Mouse (Mus musculus) MEL (cell line): ENCODE measurements around the gene Asna1.

Experiments used
- CHD1 ChIP-seq: IDR thresholded peaks from 2 replicates; pipeline ENCODE4 v1.6.1; 2012; ENCODE audit warnings: low read depth, mild to moderate bottlenecking, inconsistent platforms, low read length, improper control_type of control experiment
- CTCF ChIP-seq, 3 experiments: IDR thresholded peaks in 2 of 3; conservative IDR thresholded peaks in 1 of 3; 2 replicates each; pipeline ENCODE4 v1.5.1; 2011 to 2012; ENCODE audit warnings: low read length in 3 of 3, low read depth in 2 of 3, mild to moderate bottlenecking in 2 of 3, improper control_type of control experiment in 1 of 3, inconsistent platforms in 1 of 3, mixed read lengths in 1 of 3, moderate library complexity in 1 of 3; ENCODE audit not compliant: control insufficient read depth in 1 of 3, insufficient read depth in 1 of 3, poor library complexity in 1 of 3, severe bottlenecking in 1 of 3
- E2F4 ChIP-seq: IDR thresholded peaks from 2 replicates; pipeline ENCODE4 v1.6.1; 2011; ENCODE audit warnings: low read depth, low read length, improper control_type of control experiment, borderline replicate concordance
- EP300 ChIP-seq, 2 experiments: IDR thresholded peaks; 2 replicates each; pipeline ENCODE4 v1.6.1; 2011; ENCODE audit warnings: improper control_type of control experiment in 2 of 2, low read length in 2 of 2, low read depth in 1 of 2, mild to moderate bottlenecking in 1 of 2
- GATA1 ChIP-seq: IDR thresholded peaks from 2 replicates; pipeline ENCODE4 v1.6.1; 2011; ENCODE audit warnings: low read depth, low read length, improper control_type of control experiment
- MAZ ChIP-seq: IDR thresholded peaks from 2 replicates; pipeline ENCODE4 v1.6.1; 2012; ENCODE audit warnings: low read depth, mild to moderate bottlenecking, inconsistent platforms, low read length, improper control_type of control experiment
- NRF1 ChIP-seq: IDR thresholded peaks from 2 replicates; pipeline ENCODE4 v1.6.1; 2014; ENCODE audit warnings: low read depth, mild to moderate bottlenecking, inconsistent platforms, low read length, improper control_type of control experiment, moderate library complexity; ENCODE audit not compliant: poor library complexity, insufficient read depth, severe bottlenecking
- ZC3H11A ChIP-seq: IDR thresholded peaks from 2 replicates; pipeline ENCODE4 v1.6.1; 2012; ENCODE audit warnings: low read depth, mild to moderate bottlenecking, inconsistent platforms, low read length, improper control_type of control experiment

DNA sequence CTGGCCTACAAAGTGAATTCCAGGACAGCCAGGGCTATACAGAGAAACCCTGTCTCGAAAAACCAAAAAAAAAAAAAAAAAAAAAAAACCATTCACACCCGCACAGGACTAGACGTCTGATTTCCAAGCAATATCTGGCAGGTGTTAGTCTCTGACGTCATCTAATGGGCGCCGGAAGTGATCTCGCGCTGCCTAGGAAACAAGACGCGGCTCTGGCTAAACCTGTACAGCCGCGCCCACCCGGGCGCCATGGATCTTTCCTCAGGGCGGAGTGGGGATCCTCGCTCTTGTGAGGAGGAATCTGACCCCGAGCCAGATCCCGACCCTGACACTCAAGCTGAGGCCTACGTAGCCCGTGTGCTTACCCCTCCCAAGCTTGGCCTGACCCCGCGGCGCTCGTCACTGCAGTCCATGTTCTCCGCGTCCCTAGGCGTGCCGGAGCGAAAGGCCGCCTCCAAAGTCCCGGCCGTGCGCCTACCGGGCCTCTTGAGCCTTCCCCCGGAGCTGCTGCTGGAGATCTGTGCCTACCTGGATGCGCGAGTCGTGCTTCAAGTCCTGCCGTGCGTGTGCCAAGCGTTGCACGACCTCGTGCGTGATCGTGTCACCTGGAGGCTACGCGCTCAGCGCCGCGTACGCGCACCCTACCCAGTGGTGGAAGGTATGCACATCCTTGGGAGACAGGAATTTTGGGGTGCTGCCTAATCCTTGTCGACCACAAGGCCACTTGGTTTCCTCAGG is 35.0 kb upstream of the Asna1 start, which contains the start of gene Fbxw9:
- TF ChIP-seq CTCF (IDR thresholded peaks at IDR 0.05 in 2 of 3, conservative IDR thresholded peaks at IDR 0.05 in 1 of 3; ENCODE audit: control insufficient read depth in 1 of 3, insufficient read depth in 1 of 3, low read depth in 2 of 3, low read length in 3 of 3, poor library complexity in 1 of 3, severe bottlenecking in 1 of 3) (no peak), ZC3H11A (no peak), MAZ (no peak), EP300 (IDR thresholded peaks at IDR 0.05; ENCODE audit: low read depth in 1 of 2, low read length in 2 of 2) (no peak), E2F4 (no peak), CHD1 (no peak), GATA1 (no peak), NRF1 (no peak)
